Mouse (Mus musculus) spleen, adult 2 months (tissue): ENCODE measurements at regions not wholly inside any gene's neighbourhood (a gene's known extent, or its start where the extent isn't known, plus 50 kb on each side); places are given as distances from the start of the nearest gene placed in this dataset.

ENCODE experiments used
- DNase-seq, 2 experiments: peaks; one replicate each; pipeline versions ENCODE4 v3.0.0 to v3.0.0-alpha.2; 2012 to 2021; ENCODE audit warnings: low spot score in 2 of 2, low read depth in 1 of 2
- H3K27ac ChIP-seq: fragments of 200-500 bp; 2 replicates; pipeline ENCODE4 v1.5.1; 2012; ENCODE audit warnings: low read length, inconsistent platforms; ENCODE audit not compliant: insufficient read depth
- H3K27me3 ChIP-seq: fragments of 200-500 bp; 2 replicates; pipeline ENCODE4 v1.6.1; 2012; ENCODE audit warnings: mild to moderate bottlenecking, moderate library complexity, low read length, inconsistent platforms; ENCODE audit not compliant: control insufficient read depth, insufficient read depth
- H3K36me3 ChIP-seq: fragments of 200-500 bp; 2 replicates; pipeline ENCODE4 v1.6.1; 2012; ENCODE audit warnings: mild to moderate bottlenecking, low read length, inconsistent platforms; ENCODE audit not compliant: control insufficient read depth, insufficient read depth
- H3K4me1 ChIP-seq: fragments of 200-500 bp; 2 replicates; pipeline ENCODE4 v1.6.1; 2011; ENCODE audit warnings: inconsistent platforms; ENCODE audit not compliant: control insufficient read depth, insufficient read depth, insufficient read length
- H3K4me3 ChIP-seq: fragments of 200-500 bp; 2 replicates; pipeline ENCODE4 v1.5.1; 2011; ENCODE audit warnings: mild to moderate bottlenecking, inconsistent platforms; ENCODE audit not compliant: insufficient read depth, insufficient read length; ENCODE audit errors: extremely low read depth
- CTCF ChIP-seq: fragments of 200-500 bp; IDR thresholded peaks from 2 replicates; pipeline ENCODE4 v1.5.1; 2011; ENCODE audit warnings: mild to moderate bottlenecking, inconsistent platforms; ENCODE audit not compliant: insufficient read depth, insufficient read length, insufficient replicate concordance; ENCODE audit errors: extremely low read depth
- POLR2A ChIP-seq: fragments of 200-500 bp; IDR thresholded peaks from 2 replicates; pipeline ENCODE4 v1.6.1; 2011; ENCODE audit warnings: low read depth, low read length, inconsistent platforms
- WGBS: fragments of 180-500 bp; shearing (Covaris S2); methylation state at CpG from one replicate; pipeline ENCODE4 v1.1.7; 2018; 5-methylcytosine and 5-hydroxymethylcytosine counted together

- no peak overlapping the region for H3K27ac ChIP-seq
- no peaks in the 10 kb centered on the region for H3K27me3 ChIP-seq
- H3K4me3 ChIP-seq, result no peak overlapping the region
- no peak for DNase-seq
- no peaks in the 10 kb centered on the region for H3K36me3 ChIP-seq
- no peak for TF ChIP-seq POLR2A
- TF ChIP-seq CTCF, result no peak
- no peaks in the 10 kb centered on the region for H3K4me1 ChIP-seq
- 96% methylated on average over 1 of the region's 1 CpGs for WGBS
Observed at GRCm38 (mm10) chr3:138609749-138610148, 83.8 kb downstream of the Eif4e start.

- H3K4me3 ChIP-seq, result no peak overlapping the region
- DNase-seq, result no peak
- TF ChIP-seq POLR2A, result no peak
- TF ChIP-seq CTCF, result no peak
- H3K4me1 ChIP-seq, result no peaks in the 10 kb centered on the region
- 69% methylated on average over 9 of the region's 9 CpGs for whole genome bisulfite sequencing
- no peaks in the 10 kb centered on the region for H3K27me3 ChIP-seq
- H3K27ac ChIP-seq, result no peak overlapping the region
- no peaks in the 10 kb centered on the region for H3K36me3 ChIP-seq
Observed at GRCm38 (mm10) chr3:138612884-138613653, 87.1 kb downstream of the Eif4e start.

- TF ChIP-seq CTCF (no peak), POLR2A (no peak)
- no peak for DNase-seq
- Histone ChIP-seq H3K4me1 (no peaks in the 10 kb centered on the region), H3K4me3 (no peak overlapping the region), H3K27me3 (no peaks in the 10 kb centered on the region), H3K36me3 (no peaks in the 10 kb centered on the region), H3K27ac (no peak overlapping the region)
- WGBS, result 85% methylated on average over 3 of the region's 3 CpGs
Observed at GRCm38 (mm10) chr3:138613680-138614079, 87.7 kb downstream of the Eif4e start.

GRCm38 (mm10) chr3:138614899-138615298 is 88.9 kb downstream of the Eif4e start:
- WGBS, result 94% methylated on average over 2 of the region's 2 CpGs
- DNase-seq, result no peak
- TF ChIP-seq CTCF (no peak), POLR2A (no peak)
- no peaks in the 10 kb centered on the region for H3K4me1 ChIP-seq
- H3K4me3 ChIP-seq, result no peak overlapping the region
- H3K27me3 ChIP-seq, result no peaks in the 10 kb centered on the region
- no peak overlapping the region for H3K27ac ChIP-seq
- no peaks in the 10 kb centered on the region for H3K36me3 ChIP-seq

- WGBS, result 74% methylated on average over 4 of the region's 4 CpGs
- Histone ChIP-seq H3K4me3 (no peak overlapping the region), H3K36me3 (no peaks in the 10 kb centered on the region), H3K27me3 (no peaks in the 10 kb centered on the region), H3K27ac (no peak overlapping the region), H3K4me1 (no peaks in the 10 kb centered on the region)
- DNase-seq, result no peak
- TF ChIP-seq POLR2A (no peak), CTCF (no peak)
Observed at GRCm38 (mm10) chr3:138620263-138620662, 94.3 kb downstream of the Eif4e start.

GRCm38 (mm10) chr3:138624128-138624527 is 98.1 kb downstream of the Eif4e start:
- Histone ChIP-seq H3K27me3 (no peaks in the 10 kb centered on the region), H3K27ac (no peak overlapping the region), H3K36me3 (no peaks in the 10 kb centered on the region), H3K4me3 (no peak overlapping the region), H3K4me1 (no peaks in the 10 kb centered on the region)
- no peak for DNase-seq
- TF ChIP-seq CTCF, result no peak
- no peak for TF ChIP-seq POLR2A
- 31% methylated on average over 2 of the region's 2 CpGs for WGBS

- DNase-seq, result no peak
- H3K27ac ChIP-seq, result no peak overlapping the region
- 88% methylated on average over 4 of the region's 4 CpGs for WGBS
- H3K36me3 ChIP-seq, result no peaks in the 10 kb centered on the region
- TF ChIP-seq CTCF, result no peak
- TF ChIP-seq POLR2A, result no peak
- no peaks in the 10 kb centered on the region for H3K4me1 ChIP-seq
- no peak overlapping the region for H3K4me3 ChIP-seq
- no peaks in the 10 kb centered on the region for H3K27me3 ChIP-seq
Observed at GRCm38 (mm10) chr3:138626230-138626629, 100.3 kb downstream of the Eif4e start.
